Mouse (Mus musculus) midbrain, embryonic 15.5 days (tissue): ENCODE data around the gene Acot8. TPM values are rescaled to one million over a fixed set of nuclear protein-coding genes. Genes with fewer than 3 reads are reported as not detected.

Experiments
- ATAC-seq: fragments of 200-750 bp; cut with Nextera tagmentation; replicated peaks from 2 replicates; pipeline ENCODE4 v1.8.0; 2017; ENCODE audit warnings: moderate TSS enrichment
- H3K27ac ChIP-seq: fragments of 300-500 bp; sonication (generic); 2 replicates; pipeline ENCODE4 v1.5.1; 2015; ENCODE audit warnings: mild to moderate bottlenecking, inconsistent platforms
- H3K27me3 ChIP-seq: fragments of 300-500 bp; sonication (generic); replicated peaks from 2 replicates; pipeline ENCODE4 v1.6.1; 2015; ENCODE audit warnings: inconsistent platforms
- H3K36me3 ChIP-seq: fragments of 300-500 bp; sonication (generic); replicated peaks from 2 replicates; pipeline ENCODE4 v1.6.1; 2015; ENCODE audit warnings: inconsistent platforms
- H3K4me1 ChIP-seq: fragments of 300-500 bp; sonication (generic); 2 replicates; pipeline ENCODE4 v1.6.1; 2015; ENCODE audit warnings: inconsistent platforms
- H3K4me2 ChIP-seq: fragments of 300-500 bp; sonication (generic); 2 replicates; pipeline ENCODE4 v1.6.1; 2015; ENCODE audit warnings: inconsistent platforms, mild to moderate bottlenecking, moderate library complexity
- H3K4me3 ChIP-seq: fragments of 300-500 bp; sonication (generic); 2 replicates; pipeline ENCODE4 v1.5.1; 2015; ENCODE audit warnings: mild to moderate bottlenecking, inconsistent platforms
- H3K9ac ChIP-seq: fragments of 300-500 bp; sonication (generic); 2 replicates; pipeline ENCODE4 v1.6.1; 2015; ENCODE audit warnings: mild to moderate bottlenecking, inconsistent platforms
- H3K9me3 ChIP-seq: fragments of 300-500 bp; sonication (generic); 2 replicates; pipeline ENCODE4 v1.6.1; 2016; ENCODE audit warnings: inconsistent platforms
- WGBS: fragments of 180-500 bp; shearing (Covaris S2); methylation state at CpG from one replicate; pipeline ENCODE4 v1.1.7; 2015; ENCODE audit warnings: mixed read lengths; 5-methylcytosine and 5-hydroxymethylcytosine counted together
- polyA plus RNA-seq: library from polyadenylated mRNA; unstranded; fragments of >200 nt; fragmentation: Nextera tagmentation; extraction: Ambion mirVana; gene quantifications from 2 replicates; pipeline ENCODE4 v1.2.1, GENCODE M21; 2015

Gene Acot8
- polyA plus RNA-seq, 1 experiment from 2014 or later, result 20.0 TPM

- 84% methylated on average over 10 of the region's 10 CpGs for WGBS
- Histone ChIP-seq H3K36me3 (peaks cover 5% of the 10 kb centered on the region; the same call in 1 of the 2 replicates), H3K9ac (no peak overlapping the region), H3K27ac (no peak overlapping the region), H3K4me2 (no peak overlapping the region), H3K4me3 (no peak overlapping the region), H3K4me1 (peaks cover 24% of the 10 kb centered on the region), H3K27me3 (no peaks in the 10 kb centered on the region), H3K9me3 (no peaks in the 10 kb centered on the region)
- ATAC-seq, result no peak
Observed at GRCm38 (mm10) chr2:164787779-164788178, 16.9 kb downstream of the Acot8 start.

DNA sequence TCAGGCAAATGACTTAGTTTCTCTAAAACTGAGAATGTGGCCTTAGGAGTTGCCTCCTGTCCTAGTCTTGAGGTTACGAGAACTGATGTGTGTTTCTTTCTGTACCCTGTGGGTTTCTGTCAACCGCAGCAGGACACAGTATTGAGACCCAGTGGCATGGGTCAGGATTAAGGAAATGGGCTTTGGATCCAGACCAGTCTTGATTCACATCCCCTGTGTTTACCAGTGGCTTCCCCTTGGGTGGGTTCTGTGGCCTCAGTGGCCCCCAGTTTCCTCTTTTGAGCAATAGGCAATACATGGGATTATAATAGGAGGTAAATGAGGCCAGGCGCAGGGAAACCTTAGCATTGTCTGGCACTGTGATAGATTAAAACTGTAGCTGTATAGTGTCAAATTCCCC, 17.6 kb downstream of the Acot8 start:
- WGBS, result 85% methylated on average over 3 of the region's 3 CpGs
- Histone ChIP-seq H3K27me3 (no peaks in the 10 kb centered on the region), H3K9ac (no peak overlapping the region), H3K4me2 (peak overlapping the region; percentile 88), H3K27ac (no peak overlapping the region), H3K9me3 (no peaks in the 10 kb centered on the region), H3K4me3 (0 out of 2 replicates have a peak overlapping the region, but pooled peaks have one; percentile 57), H3K36me3 (no peaks in the 10 kb centered on the region; the same call in 1 of the 2 replicates), H3K4me1 (peaks cover 24% of the 10 kb centered on the region)
- no peak for ATAC-seq

GRCm38 (mm10) chr2:164786388-164786885, 18.2 kb downstream of the Acot8 start:
- peak; percentile 19; the same call in 1 of the 2 replicates for ATAC-seq
- Histone ChIP-seq H3K4me2 (peak overlapping the region; percentile 88), H3K36me3 (no peaks in the 10 kb centered on the region), H3K9ac (peak overlapping the region; percentile 67), H3K27me3 (no peaks in the 10 kb centered on the region), H3K27ac (peak overlapping the region; percentile 71), H3K4me1 (peaks cover 24% of the 10 kb centered on the region), H3K4me3 (peak overlapping the region; percentile 57), H3K9me3 (no peaks in the 10 kb centered on the region)
- WGBS, result 11% methylated on average over 15 of the region's 15 CpGs

DNA sequence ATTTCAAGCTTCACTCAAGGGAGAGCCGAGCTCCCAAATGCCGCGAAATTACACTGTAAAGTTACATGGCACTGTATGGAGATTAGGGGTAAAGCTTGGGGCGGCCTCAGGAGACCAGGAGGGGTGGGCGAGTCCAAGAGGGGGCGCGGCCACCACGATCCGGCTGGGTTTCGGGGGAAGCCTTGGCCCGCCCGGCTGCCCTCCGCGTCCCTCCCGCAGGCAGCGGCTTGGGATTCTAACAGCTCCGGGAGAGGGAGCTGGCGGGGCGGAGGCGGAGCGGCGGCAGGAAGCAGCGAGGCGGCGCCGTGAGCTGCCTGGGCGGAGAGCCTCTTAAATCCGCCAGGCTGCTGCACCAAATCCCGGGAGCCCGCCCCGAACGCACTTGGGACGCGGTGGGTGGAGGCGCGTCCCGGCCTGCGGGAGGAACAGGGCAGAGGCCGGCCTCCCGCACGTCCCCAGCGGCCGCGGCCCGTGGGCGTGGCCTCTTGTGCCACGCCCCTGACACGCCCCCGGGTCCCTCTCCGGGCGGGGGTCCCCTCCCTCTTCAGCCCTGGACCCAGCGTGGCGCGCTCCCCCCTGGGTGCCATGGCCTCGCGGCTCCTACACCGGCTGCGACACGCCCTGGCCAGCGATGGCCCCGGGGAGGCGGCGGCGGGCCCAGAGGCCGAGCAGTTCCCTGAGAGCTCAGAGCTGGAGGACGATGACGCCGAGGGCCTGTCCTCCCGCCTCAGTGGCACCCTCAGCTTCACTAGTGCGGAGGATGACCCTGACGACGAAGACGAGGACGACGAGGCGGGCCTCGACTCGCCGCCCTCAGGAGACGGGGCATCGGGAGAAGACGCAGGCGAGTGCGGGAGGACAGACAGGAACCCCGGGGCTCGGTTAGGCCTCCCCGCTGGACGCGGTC, 18.9 kb downstream of the Acot8 start, which contains the start of gene Snx21:
Gene Snx21 (plus strand): TSS at position 343 of the 907 bp plus-strand sequence.
- Histone ChIP-seq H3K9me3 (no peaks in the 10 kb centered on the region), H3K9ac (peak within 1 kb of the TSS; percentile 67), H3K4me1 (peaks cover 24% of the 10 kb centered on the region), H3K27ac (peak within 1 kb of the TSS; percentile 71), H3K36me3 (no peaks in the 10 kb centered on the region), H3K27me3 (no peaks in the 10 kb centered on the region), H3K4me3 (peak within 1 kb of the TSS; percentile 57), H3K4me2 (peak within 1 kb of the TSS; percentile 88)
- WGBS, result under 1% methylated on average over 82 of the region's 89 CpGs
- ATAC-seq, result peak; percentile 85

DNA sequence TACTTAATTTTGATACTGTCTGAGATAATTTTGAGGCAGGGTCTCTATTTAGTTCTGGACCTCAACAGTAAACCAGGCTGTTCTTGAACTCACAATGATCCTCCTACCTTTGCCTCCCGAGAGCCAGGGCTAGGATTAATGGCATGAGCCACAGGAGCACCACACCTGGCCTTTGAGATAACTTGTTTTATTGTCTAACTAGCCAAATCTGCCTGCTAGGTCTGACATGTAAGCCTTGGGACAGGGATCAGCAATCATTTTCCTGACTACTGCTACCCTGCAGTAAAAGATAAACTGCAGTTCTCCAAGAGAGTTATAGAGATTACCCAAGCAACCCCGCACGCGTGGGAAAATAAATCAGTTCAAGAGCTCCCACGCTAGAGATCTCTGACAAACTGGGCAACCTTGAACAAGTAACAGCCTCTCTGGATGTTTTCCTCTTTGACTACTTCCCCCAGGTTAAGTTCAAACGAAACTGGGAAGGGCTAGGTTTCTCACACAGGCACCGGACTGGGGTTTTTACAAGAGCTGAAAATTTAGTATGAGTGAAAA, 19.7 kb downstream of the Acot8 start:
- peaks cover 24% of the 10 kb centered on the region for H3K4me1 ChIP-seq

DNA sequence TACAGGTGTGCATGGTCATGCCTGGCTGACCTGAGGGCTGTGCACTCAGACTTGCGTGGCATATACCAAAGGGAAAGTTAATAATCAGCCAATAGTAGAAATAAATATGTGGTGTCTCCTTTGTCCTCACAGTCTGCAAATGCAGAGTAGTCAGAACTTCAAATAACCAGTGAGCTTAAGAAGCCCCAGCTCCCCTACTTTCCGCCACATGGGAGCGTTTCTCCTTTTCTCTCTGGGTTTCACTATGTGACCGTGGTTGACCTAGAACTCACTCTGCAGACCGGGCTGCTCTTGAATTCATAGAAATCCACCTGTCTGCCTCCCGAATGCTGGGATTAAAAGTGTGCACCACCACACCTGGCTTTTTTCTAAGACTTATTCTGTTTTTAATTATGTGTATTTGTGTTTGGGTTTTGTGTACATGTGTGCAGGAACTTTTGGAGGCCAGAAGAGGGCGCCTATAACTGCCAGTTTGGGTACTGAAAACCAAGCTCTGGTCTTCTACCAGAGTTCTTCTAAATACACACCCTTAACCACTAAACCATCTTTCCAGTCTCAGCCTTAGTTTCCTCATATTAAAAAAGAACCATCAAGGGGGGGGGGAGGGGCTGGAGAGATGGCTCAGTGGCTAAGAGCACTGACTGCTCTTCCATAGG, 20.6 kb downstream of the Acot8 start:
- 80% methylated on average over 7 of the region's 7 CpGs for WGBS
- Histone ChIP-seq H3K4me1 (peaks cover 24% of the 10 kb centered on the region), H3K9me3 (no peaks in the 10 kb centered on the region), H3K4me3 (no peak overlapping the region), H3K27ac (no peak overlapping the region), H3K27me3 (no peaks in the 10 kb centered on the region), H3K36me3 (no peaks in the 10 kb centered on the region), H3K4me2 (no peak overlapping the region), H3K9ac (no peak overlapping the region)
- ATAC-seq, result no peak

More for the DNA sequence above, 19.7 kb downstream of the Acot8 start:
- Histone ChIP-seq H3K4me2 (peak overlapping the region; percentile 88), H3K9me3 (no peaks in the 10 kb centered on the region), H3K4me3 (peak overlapping the region; percentile 57), H3K9ac (peak overlapping the region; percentile 67; the same call in 1 of the 2 replicates), H3K36me3 (no peaks in the 10 kb centered on the region), H3K27me3 (no peaks in the 10 kb centered on the region), H3K27ac (peak overlapping the region; percentile 71)
- ATAC-seq, result no peak
- 17% methylated on average over 7 of the region's 7 CpGs for WGBS

DNA sequence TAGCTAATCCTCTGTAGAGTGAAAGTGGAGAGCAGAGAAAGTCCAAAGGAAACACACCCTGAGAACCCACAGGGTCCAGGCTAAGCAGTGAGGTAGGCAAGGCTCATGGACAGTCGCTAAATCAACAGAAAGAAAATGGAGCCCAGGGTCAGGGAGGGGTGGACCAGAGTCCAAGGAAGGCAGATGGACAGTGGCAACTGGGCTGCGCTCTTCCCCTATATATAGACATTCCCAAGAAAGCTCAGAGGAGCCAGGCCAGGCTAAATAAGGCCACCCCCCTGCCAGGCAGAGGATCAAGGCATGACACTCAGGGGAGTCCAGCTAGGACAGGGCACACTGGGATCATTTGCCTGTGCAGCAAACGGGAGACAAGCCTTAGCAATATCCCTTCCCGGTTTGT, 22.8 kb downstream of the Acot8 start:
- Histone ChIP-seq H3K27ac (no peak overlapping the region), H3K4me1 (peaks cover 16% of the 10 kb centered on the region), H3K9me3 (no peaks in the 10 kb centered on the region), H3K9ac (no peak overlapping the region), H3K4me2 (no peak overlapping the region), H3K36me3 (no peaks in the 10 kb centered on the region), H3K27me3 (no peaks in the 10 kb centered on the region), H3K4me3 (no peak overlapping the region)
- WGBS, result 70% methylated on average over 4 of the region's 4 CpGs
- no peak for ATAC-seq

DNA sequence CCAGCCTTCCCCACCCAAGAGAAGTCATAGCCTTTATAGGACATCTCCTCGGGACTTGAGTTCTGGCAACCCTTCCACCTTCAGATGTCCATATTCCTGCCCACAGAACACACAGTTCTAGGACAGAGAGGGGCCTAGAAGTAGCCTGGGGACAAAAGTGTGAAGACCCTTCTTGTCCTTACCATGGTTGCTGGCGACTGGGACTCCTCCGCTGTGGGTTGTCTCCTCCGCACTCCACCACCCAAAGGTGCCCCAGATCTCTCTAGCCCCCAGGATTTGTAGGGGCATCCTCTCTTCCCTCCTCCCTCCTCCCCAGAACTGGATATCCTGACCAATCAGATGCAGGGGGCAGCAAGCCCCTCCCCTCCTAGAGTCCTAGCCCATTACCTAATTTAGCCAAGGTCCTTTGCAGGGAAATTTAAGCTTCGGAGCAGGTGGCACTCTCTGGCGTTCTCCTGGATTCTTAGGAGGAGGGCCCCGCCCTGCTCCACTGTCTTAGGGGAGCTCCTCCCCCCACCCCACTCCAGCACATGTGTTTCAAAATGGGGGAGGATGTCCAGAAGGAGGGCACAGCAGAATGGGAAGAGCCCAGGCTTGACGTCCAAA, 25.1 kb downstream of the Acot8 start, which contains the start of gene Tnnc2:
Gene Tnnc2 (minus strand): TSS at position 487 of the 606 bp plus-strand sequence.
- Histone ChIP-seq H3K9me3 (no peaks in the 10 kb centered on the region), H3K4me2 (no peak within 1 kb of the TSS), H3K4me1 (peaks cover under 1% of the 10 kb centered on the region; the same call in 1 of the 2 replicates), H3K27ac (no peak within 1 kb of the TSS), H3K36me3 (no peaks in the 10 kb centered on the region), H3K27me3 (no peaks in the 10 kb centered on the region), H3K9ac (no peak within 1 kb of the TSS), H3K4me3 (no peak within 1 kb of the TSS)
- no peak for ATAC-seq
- WGBS, result 71% methylated on average over 8 of the region's 8 CpGs

GRCm38 (mm10) chr2:164778809-164779208, 25.9 kb downstream of the Acot8 start:
- H3K9ac ChIP-seq, result no peak overlapping the region
- H3K27ac ChIP-seq, result no peak overlapping the region
- no peak for ATAC-seq
- no peaks in the 10 kb centered on the region for H3K4me1 ChIP-seq
- H3K36me3 ChIP-seq, result no peaks in the 10 kb centered on the region
- H3K4me3 ChIP-seq, result no peak overlapping the region
- H3K9me3 ChIP-seq, result no peaks in the 10 kb centered on the region
- 81% methylated on average over 7 of the region's 7 CpGs for WGBS
- H3K27me3 ChIP-seq, result no peaks in the 10 kb centered on the region
- H3K4me2 ChIP-seq, result no peak overlapping the region

DNA sequence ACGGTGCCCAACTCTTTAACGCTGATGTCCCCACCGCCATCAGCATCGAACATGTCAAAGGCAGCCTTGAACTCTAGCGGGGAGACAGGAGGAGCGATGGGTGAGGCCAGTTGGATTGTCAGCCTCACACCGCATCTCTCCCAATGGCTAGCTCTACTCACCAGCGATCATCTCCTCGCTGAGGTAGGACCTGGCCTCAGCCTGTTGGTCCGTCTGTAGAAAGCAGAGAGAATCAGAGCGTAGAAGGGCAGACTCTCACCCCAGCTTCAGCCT, 26.7 kb downstream of the Acot8 start:
- Histone ChIP-seq H3K9me3 (no peaks in the 10 kb centered on the region), H3K4me3 (no peak overlapping the region), H3K27ac (no peak overlapping the region), H3K9ac (no peak overlapping the region), H3K27me3 (no peaks in the 10 kb centered on the region), H3K36me3 (no peaks in the 10 kb centered on the region), H3K4me2 (no peak overlapping the region), H3K4me1 (no peaks in the 10 kb centered on the region)
- 90% methylated on average over 11 of the region's 11 CpGs for WGBS
- no peak for ATAC-seq

GRCm38 (mm10) chr2:164777246-164778014, 27.3 kb downstream of the Acot8 start:
- no peak overlapping the region for H3K27ac ChIP-seq
- H3K27me3 ChIP-seq, result no peaks in the 10 kb centered on the region
- no peak overlapping the region for H3K4me2 ChIP-seq
- no peak for ATAC-seq
- no peaks in the 10 kb centered on the region for H3K36me3 ChIP-seq
- WGBS, result 85% methylated on average over 30 of the region's 30 CpGs
- H3K9ac ChIP-seq, result no peak overlapping the region
- no peaks in the 10 kb centered on the region for H3K4me1 ChIP-seq
- H3K4me3 ChIP-seq, result no peak overlapping the region
- no peaks in the 10 kb centered on the region for H3K9me3 ChIP-seq
